Mouse (Mus musculus): Measurements from ENCODE around the gene Mchr1. TPM values are rescaled to one million over a fixed set of nuclear protein-coding genes. Genes with fewer than 3 reads are reported as not detected.
"Not testable (repeated sequence)": the region's sequence is repeated elsewhere in the genome, so short reads cannot be mapped to it uniquely, and the experiment has no call there.

The Mchr1 gene
- polyA plus RNA-seq, 1 experiment from 2014 or later: 0.43 TPM

DNA sequence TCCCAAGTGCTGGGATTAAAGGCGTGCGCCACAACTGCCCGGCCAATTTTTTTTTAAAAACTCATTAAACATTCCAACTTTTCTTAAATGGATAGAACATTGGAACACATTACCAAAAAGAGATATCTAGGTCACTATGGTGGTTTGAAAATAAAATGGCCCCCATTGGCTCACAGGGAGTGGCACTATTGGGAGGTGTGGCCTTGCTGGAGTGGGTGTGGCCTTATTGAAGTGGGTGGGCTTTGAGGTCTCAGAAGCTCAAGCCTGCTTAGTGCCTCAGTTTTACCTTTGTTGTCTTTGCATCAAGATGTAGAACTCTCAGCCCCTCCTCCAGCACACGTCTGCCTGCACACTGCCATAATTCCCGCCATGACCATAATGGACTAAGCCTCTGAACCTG is 32.8 kb upstream of the Mchr1 start:
- 89% methylated on average over 5 of the region's 5 CpGs for WGBS
- Histone ChIP-seq H3K9me3 (replicated peaks) (no peaks in the 10 kb centered on the region; the same call in 1 of the 2 replicates), H3K4me3 (no peak overlapping the region), H3K36me3 (no peaks in the 10 kb centered on the region), H3K27ac (replicated peaks) (no peak overlapping the region), H3K4me1 (no peaks in the 10 kb centered on the region), H3K27me3 (ENCODE audit: low read depth, poor library complexity, severe bottlenecking) (no peaks in the 10 kb centered on the region)
- no peak for DNase-seq (ENCODE audit: low spot score)

- H3K4me1 ChIP-seq: no peaks in the 10 kb centered on the region
- H3K27me3 ChIP-seq (ENCODE audit: low read depth, poor library complexity, severe bottlenecking): no peaks in the 10 kb centered on the region
- H3K9me3 ChIP-seq (replicated peaks): no peaks in the 10 kb centered on the region; the same call in 1 of the 2 replicates
- 85% methylated on average over 5 of the region's 5 CpGs for WGBS
- H3K36me3 ChIP-seq: no peaks in the 10 kb centered on the region
- no peak for DNase-seq (ENCODE audit: low spot score)
- H3K27ac ChIP-seq (replicated peaks): no peak overlapping the region
- H3K4me3 ChIP-seq: no peak overlapping the region
Observed at GRCm38 (mm10) chr15:81210496-81210895, 24.8 kb upstream of the Mchr1 start.

- H3K27ac ChIP-seq (replicated peaks): no peak overlapping the region
- H3K4me1 ChIP-seq: no peaks in the 10 kb centered on the region
- peaks cover 5% of the 10 kb centered on the region; the same call in 1 of the 2 replicates for H3K9me3 ChIP-seq (replicated peaks)
- no peaks in the 10 kb centered on the region for H3K27me3 ChIP-seq (ENCODE audit: low read depth, poor library complexity, severe bottlenecking)
- no peaks in the 10 kb centered on the region for H3K36me3 ChIP-seq
- 79% methylated on average over 15 of the region's 15 CpGs for WGBS
- DNase-seq (ENCODE audit: low spot score): no peak
- no peak overlapping the region for H3K4me3 ChIP-seq
Observed at GRCm38 (mm10) chr15:81212976-81213375, 22.3 kb upstream of the Mchr1 start.

DNA sequence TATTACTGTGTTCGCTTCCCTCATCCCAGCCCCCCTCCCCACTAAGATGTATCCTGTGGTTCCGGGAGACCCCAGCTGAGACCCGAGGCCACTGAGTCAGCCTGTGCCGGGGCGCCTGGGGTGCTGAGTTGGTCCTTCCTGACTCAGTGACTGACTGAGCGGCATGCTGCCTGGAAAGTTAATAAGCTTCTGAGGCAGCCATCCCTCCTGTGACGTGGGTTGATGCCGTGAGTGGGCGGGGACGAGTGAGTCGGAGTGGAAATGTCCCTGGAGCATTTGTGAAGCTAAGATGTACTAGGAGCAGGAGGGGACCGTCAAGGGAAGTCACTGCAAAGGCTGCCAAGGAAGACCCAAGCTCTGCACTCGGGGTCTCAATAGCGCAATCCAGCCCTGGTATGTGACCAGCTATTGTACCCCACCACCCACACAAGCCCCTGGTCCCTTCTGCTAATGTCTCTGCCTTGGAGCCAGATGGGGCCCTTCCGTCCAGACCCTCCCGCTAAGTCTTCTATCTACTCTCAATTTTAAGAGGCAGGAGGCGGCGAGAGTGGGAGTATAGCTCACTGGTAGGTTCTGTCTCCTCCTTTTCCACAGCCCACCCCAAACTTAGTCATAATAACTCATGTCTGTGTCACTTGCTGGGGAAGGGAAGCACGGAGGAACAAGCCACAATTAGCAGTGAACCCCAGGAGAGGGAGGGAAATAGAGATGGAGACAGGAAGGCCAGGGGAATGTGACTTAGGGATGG is 18.2 kb upstream of the Mchr1 start:
- Histone ChIP-seq H3K4me3 (no peak overlapping the region), H3K4me1 (no peaks in the 10 kb centered on the region), H3K9me3 (replicated peaks) (peaks cover 5% of the 10 kb centered on the region; the same call in 1 of the 2 replicates), H3K36me3 (no peaks in the 10 kb centered on the region), H3K27ac (replicated peaks) (no peak overlapping the region), H3K27me3 (ENCODE audit: low read depth, poor library complexity, severe bottlenecking) (no peaks in the 10 kb centered on the region)
- no peak for DNase-seq (ENCODE audit: low spot score)
- WGBS: 91% methylated on average over 19 of the region's 19 CpGs

DNA sequence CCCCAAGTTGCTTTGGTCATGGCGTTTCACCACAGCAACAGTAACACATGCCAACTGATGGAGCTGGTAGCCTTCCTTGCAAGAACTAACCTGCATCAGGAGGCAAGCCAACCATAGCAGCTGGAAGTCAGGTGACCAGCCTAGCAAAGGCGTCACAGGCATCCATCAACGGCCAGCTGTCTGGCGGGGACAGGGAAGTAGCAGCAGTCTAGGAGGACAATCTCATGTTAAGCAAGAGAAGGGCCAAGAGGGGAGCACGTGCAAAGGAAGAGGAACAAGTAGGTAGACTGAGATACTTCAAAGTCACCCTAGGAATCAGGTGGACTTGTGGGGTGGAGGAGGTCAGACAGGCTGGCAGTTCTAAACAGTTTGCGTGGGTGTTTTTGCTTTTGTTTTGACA is 16.2 kb upstream of the Mchr1 start:
- no peak for DNase-seq (ENCODE audit: low spot score)
- H3K4me3 ChIP-seq: no peak overlapping the region
- 80% methylated on average over 6 of the region's 6 CpGs for WGBS
- no peaks in the 10 kb centered on the region for H3K4me1 ChIP-seq
- H3K9me3 ChIP-seq (replicated peaks): peaks cover 5% of the 10 kb centered on the region; the same call in 1 of the 2 replicates
- no peaks in the 10 kb centered on the region for H3K36me3 ChIP-seq
- H3K27me3 ChIP-seq (ENCODE audit: low read depth, poor library complexity, severe bottlenecking): no peaks in the 10 kb centered on the region
- H3K27ac ChIP-seq (replicated peaks): no peak overlapping the region

- not testable (repeated sequence) for H3K4me3 ChIP-seq; H3K9me3 ChIP-seq (replicated peaks); H3K36me3 ChIP-seq; H3K27ac ChIP-seq (replicated peaks); DNase-seq (ENCODE audit: low spot score); H3K4me1 ChIP-seq; H3K27me3 ChIP-seq (ENCODE audit: low read depth, poor library complexity, severe bottlenecking)
- WGBS: 76% methylated on average over 8 of the region's 8 CpGs
Observed at GRCm38 (mm10) chr15:81220051-81220450, 15.2 kb upstream of the Mchr1 start.

DNA sequence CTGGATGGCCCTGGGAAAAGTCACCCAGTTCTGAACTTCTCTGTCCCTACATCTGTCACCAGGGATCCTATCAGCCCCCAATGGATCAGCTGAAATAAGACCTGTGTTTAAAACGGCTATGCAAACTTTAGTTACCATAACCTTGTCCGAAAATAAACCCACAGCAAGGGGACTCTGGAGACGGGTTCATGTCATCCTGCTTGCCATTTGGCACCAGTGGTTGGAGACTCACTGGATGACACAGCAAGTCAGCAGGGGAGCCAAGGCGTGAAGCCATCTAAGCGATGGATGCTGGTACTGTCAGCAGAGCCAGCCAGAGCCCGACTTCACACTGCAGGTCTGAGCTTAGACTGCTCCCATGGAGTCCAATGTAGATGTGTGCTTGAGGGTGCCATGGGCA is 13.9 kb upstream of the Mchr1 start:
- H3K27ac ChIP-seq (replicated peaks): no peak overlapping the region
- H3K27me3 ChIP-seq (ENCODE audit: low read depth, poor library complexity, severe bottlenecking): no peaks in the 10 kb centered on the region
- no peaks in the 10 kb centered on the region for H3K36me3 ChIP-seq
- peaks cover 2% of the 10 kb centered on the region; the same call in 1 of the 2 replicates for H3K4me1 ChIP-seq
- no peak for DNase-seq (ENCODE audit: low spot score)
- 77% methylated on average over 6 of the region's 6 CpGs for WGBS
- no peaks in the 10 kb centered on the region for H3K9me3 ChIP-seq (replicated peaks)
- H3K4me3 ChIP-seq: no peak overlapping the region

DNA sequence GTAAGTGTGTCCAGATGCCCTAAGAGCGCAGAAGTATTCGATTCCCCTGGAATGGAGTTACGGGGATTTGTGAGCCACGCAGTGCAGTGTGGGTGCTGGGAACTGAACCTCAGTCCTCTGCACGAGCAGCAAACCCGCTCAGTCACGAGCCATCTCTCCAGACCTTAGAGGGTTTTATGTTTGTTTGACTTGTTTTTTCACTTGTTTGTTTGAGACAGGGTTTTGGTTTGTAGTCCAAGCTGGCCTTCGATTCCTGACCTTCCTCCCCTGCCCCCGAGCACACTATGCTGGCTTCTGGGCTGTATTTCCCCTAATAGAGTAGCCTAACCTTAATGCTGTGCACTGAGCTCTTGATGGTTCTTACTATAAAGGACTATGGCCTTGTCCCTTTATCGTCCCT is 10.3 kb upstream of the Mchr1 start:
- Histone ChIP-seq H3K27ac (replicated peaks) (no peak overlapping the region), H3K27me3 (ENCODE audit: low read depth, poor library complexity, severe bottlenecking) (no peaks in the 10 kb centered on the region), H3K9me3 (replicated peaks) (no peaks in the 10 kb centered on the region), H3K36me3 (no peaks in the 10 kb centered on the region), H3K4me3 (no peak overlapping the region), H3K4me1 (peaks cover 13% of the 10 kb centered on the region)
- DNase-seq (ENCODE audit: low spot score): no peak
- 89% methylated on average over 10 of the region's 10 CpGs for WGBS

DNA sequence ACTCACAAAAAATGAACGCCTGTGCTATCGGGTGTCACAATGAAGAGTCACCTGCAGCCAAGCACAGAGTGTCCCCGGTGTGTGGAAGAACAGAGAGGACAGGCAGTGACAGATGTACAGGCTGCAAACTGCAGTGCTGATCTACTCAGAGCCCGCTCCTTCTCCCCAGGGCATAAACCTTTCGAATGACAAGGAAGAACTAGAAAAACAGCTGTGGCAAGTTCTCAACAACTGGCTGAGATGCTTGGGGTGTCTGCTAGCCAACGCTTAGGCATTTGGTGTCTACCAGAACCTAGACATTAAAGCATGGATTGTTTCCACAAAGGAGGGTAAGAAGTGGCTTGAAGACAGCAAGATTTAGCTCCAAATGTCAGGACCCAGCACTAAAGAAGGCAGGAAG is 9.6 kb upstream of the Mchr1 start:
- Histone ChIP-seq H3K36me3 (no peaks in the 10 kb centered on the region), H3K27me3 (ENCODE audit: low read depth, poor library complexity, severe bottlenecking) (no peaks in the 10 kb centered on the region), H3K9me3 (replicated peaks) (no peaks in the 10 kb centered on the region), H3K4me1 (peaks cover 20% of the 10 kb centered on the region), H3K27ac (replicated peaks) (no peak overlapping the region), H3K4me3 (no peak overlapping the region)
- 84% methylated on average over 6 of the region's 6 CpGs for WGBS
- no peak for DNase-seq (ENCODE audit: low spot score)

GRCm38 (mm10) chr15:81226796-81227195 is 8.5 kb upstream of the Mchr1 start:
- Histone ChIP-seq H3K27me3 (ENCODE audit: low read depth, poor library complexity, severe bottlenecking) (no peaks in the 10 kb centered on the region), H3K27ac (replicated peaks) (no peak overlapping the region), H3K36me3 (no peaks in the 10 kb centered on the region), H3K4me3 (no peak overlapping the region), H3K9me3 (replicated peaks) (no peaks in the 10 kb centered on the region), H3K4me1 (peaks cover 21% of the 10 kb centered on the region)
- 69% methylated on average over 4 of the region's 4 CpGs for WGBS
- DNase-seq (ENCODE audit: low spot score): no peak

- no peaks in the 10 kb centered on the region for H3K9me3 ChIP-seq (replicated peaks)
- no peaks in the 10 kb centered on the region for H3K36me3 ChIP-seq
- no peaks in the 10 kb centered on the region for H3K27me3 ChIP-seq (ENCODE audit: low read depth, poor library complexity, severe bottlenecking)
- peaks cover 21% of the 10 kb centered on the region for H3K4me1 ChIP-seq
- 90% methylated on average over 3 of the region's 3 CpGs for WGBS
- no peak overlapping the region for H3K27ac ChIP-seq (replicated peaks)
- no peak for DNase-seq (ENCODE audit: low spot score)
- no peak overlapping the region for H3K4me3 ChIP-seq
Observed at GRCm38 (mm10) chr15:81227275-81227674, 8.0 kb upstream of the Mchr1 start.

DNA sequence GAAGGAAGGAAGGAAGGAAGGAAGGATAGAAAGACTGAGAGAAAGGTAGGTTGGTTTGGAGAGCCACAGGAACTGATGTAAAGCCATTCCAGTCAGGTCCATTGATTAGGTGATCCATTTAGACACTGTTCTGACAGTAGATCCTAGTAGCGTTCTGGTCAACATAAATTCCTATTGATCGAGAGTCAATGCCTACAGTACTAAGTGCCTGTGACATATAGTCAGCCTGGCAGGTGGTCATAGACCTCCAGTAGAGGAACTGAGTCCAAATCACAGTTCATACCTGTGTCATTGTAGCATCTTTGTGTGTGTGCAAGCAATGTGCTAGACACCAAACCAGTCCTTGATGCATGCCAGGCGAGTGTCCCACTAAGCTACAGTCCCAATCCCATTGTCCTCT is 7.0 kb upstream of the Mchr1 start:
- 90% methylated on average over 3 of the region's 3 CpGs for WGBS
- no peak overlapping the region for H3K4me3 ChIP-seq
- peaks cover 21% of the 10 kb centered on the region for H3K4me1 ChIP-seq
- H3K27me3 ChIP-seq (ENCODE audit: low read depth, poor library complexity, severe bottlenecking): no peaks in the 10 kb centered on the region
- no peaks in the 10 kb centered on the region for H3K36me3 ChIP-seq
- no peaks in the 10 kb centered on the region for H3K9me3 ChIP-seq (replicated peaks)
- DNase-seq (ENCODE audit: low spot score): no peak
- no peak overlapping the region for H3K27ac ChIP-seq (replicated peaks)

DNA sequence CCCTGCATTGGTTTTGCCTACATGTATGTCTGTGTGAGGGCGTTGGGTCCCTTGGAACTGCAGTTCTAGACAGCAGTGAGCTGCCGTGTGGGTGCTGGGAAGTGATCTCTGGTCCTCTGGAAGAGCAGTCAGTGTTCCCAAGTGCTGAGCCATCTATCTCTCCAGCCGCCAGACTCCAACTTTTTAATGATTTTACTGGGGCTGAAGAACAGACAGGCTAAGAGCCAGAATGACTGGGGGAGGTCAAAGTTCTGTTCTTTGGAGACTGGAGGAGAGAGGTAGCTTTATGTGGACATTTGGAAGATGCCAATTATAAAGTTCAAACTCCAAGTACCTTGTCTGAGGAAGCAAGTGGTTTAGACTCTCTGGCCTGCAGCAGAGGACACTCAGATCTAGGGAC is 5.5 kb upstream of the Mchr1 start:
- DNase-seq (ENCODE audit: low spot score): no peak
- Histone ChIP-seq H3K4me1 (peaks cover 26% of the 10 kb centered on the region), H3K36me3 (no peaks in the 10 kb centered on the region), H3K4me3 (no peak overlapping the region), H3K27ac (replicated peaks) (no peak overlapping the region; the same call in none of the 2 replicates), H3K9me3 (replicated peaks) (no peaks in the 10 kb centered on the region), H3K27me3 (ENCODE audit: low read depth, poor library complexity, severe bottlenecking) (peaks cover 11% of the 10 kb centered on the region)
- WGBS: 88% methylated on average over 3 of the region's 3 CpGs
